Mouse (Mus musculus) adrenal gland, postnatal 10 days (tissue): ENCODE measurements at regions not wholly inside any gene's neighbourhood (a gene's known extent, or its start where the extent isn't known, plus 50 kb on each side); places are given as distances from the start of the nearest gene placed in this dataset.

Experiments
- DNase-seq: peaks from one replicate; pipeline ENCODE4 v3.0.0; 2021; ENCODE audit warnings: mixed read lengths

DNA sequence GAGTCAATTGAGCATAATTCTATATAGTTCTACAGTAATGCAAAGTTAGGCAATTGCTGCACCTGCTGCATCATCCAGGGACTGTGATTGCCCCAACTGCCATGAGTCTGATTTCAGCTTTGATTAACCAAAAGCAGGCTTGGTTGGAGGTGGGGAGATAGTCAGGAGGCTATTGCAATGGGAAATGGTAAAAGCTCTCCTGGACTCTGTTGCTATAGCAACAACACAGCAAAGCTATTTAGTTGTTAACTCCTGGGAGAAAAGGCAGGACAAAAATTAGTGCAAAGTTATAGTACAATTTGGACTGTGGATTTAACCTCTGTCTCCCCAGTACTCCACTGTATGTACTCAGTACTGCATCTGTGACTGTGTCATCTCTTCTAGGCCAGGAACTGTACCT is 51.7 kb upstream of the Rasgrf1 start:
- DNase-seq: no peak

DNA sequence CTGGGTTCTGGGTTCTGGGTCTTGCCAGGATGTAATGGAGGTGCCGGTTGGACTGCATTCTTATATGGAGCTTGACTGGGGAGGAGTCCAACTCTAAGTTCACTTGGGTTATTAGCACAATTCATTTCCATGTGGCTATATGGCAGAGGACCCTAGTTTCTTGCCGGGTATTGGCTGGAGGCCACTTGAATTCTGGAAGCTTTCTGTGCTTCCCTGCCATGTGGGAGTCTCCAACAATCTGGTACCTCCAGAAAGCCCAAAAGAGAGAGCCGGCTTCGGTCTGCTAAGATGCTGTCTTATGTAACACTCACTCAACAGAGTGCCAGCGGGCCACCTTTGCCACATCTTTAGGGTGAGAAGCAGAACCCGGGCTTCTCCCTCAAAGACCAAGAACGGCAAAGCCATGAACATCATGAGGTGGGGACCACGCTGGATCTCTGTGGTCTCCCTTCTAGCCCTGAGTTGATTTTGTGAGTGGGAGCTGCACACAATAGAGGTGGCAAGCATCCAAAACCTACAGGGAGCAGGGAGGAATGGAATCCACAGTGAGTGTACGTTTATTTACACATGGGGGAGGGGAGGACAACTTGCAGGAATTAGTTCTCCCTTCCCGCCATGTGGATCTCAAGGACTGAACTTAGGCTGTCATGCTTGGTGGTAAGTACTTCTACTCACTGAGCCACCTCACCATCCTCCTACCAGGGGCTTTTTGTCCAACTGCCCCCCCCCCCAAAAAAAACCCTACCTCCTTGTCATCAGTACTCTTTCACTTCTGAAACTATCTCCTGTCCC is 59.0 kb upstream of the Rasgrf1 start:
- no peak for DNase-seq

DNA sequence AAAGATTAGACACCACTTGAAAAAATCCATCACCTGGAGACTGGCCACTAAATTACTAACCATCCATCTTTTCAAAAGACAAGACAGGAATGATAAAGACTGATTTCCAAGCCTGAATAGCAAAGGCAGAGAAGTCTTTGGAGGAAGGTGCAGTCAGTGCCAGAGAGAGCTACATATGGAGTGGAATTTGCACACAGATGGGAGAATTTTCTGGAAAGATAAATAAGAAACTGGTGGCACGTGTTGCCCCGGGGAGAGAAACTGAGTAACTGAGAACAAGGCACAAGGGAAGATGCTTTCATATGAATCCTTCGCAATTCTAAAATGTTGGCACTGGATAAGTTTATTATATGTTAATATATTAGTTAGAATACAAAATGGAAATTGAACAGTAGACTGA is 59.8 kb upstream of the Rasgrf1 start:
- DNase-seq: no peak

DNA sequence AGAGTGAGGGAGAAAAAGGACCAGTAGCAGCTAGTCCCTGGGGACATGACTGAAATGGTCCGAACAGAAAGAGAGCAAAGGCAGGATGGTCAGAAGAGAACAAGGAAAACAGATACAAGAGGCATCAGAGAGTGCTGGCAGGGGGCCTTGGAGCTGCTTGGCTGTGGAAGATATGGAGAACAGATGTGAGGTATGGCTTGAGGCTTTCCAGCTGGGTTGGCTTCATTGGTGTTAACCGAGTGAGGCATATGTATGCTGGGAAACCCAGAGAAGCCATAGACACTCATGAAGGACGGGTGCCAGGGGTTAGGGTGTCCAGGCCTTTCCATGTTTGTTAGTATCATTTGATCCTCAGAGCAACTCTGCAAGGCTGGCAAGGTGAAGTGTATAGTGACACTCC is 61.1 kb upstream of the Rasgrf1 start:
- no peak for DNase-seq

DNA sequence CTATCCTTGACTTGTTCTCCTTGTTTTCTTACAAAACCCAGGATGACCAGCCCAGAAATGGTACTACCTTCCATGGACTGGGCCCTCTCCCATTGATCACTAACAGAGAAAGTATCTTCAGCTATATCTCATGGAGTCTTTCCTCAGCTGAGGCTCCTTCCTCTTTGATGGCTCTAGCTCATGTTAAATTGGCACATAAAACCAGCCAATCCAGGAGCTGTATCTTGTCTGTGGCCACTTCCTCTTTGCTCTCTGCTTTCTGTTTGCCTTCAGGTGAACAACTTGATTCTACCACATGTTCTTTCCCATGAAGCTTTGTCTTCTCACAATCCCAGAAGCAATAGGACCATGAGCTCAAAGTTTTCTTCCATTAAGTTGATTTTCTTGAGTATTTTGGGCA is 62.7 kb upstream of the Rasgrf1 start:
- DNase-seq: no peak

DNA sequence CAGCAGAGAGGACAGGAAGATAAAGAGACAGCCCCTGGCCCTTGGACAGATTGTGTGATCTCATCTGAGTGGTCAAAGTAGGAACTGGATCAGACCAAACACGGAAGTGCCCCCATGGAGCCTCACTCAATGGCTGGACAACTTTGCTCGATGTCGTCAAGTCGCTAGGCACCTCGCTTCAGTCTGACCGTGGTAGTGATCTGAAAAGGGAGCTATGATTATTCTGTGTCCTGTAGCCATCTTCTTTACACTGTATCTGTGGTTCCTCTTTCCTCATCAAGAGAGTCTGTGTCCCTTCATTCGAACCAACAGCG is 67.0 kb upstream of the Rasgrf1 start:
- DNase-seq: no peak

DNA sequence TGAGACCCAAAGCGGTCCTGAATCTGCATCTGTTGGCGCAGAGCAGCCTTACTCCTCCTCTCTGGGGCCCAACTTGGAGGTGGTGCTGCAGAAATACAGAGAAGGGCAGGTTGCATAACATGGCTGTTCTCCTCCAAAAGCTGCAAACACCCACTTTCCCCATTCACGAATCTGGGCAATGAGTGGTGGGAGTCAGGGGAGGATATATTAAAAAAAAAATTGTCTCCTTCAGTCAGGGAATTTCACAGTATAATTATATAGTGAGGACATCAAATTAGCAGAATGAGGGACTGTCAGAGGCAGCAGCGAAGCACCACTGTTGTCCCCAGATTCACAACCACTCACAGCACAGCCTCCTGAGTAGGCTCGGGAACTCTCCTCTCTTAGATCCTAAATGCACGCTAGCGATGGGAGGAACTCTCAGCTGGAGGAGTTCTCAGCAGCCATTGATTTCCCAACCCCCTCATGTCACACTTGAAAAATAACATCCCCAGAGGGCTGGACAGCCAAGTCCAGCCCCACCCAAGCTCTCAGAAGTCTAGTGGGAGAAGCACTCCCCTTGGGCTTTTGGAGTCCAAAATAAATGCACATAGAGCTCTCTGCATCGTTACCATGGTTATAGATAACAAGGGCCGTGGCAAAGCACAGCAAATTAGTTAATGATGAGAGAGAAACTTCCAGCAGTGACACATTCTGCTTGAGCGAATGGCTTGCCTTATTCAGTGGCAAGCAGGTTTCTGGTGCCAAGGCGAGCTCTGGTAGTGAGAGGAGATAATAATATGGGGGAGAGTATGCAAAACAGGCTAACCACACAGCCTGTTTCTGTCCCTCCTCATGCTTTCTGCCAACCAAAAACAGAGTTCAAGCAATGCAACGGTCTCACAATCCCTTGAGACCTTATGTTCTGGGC is 67.6 kb upstream of the Rasgrf1 start:
- DNase-seq: peak; percentile 18

DNA sequence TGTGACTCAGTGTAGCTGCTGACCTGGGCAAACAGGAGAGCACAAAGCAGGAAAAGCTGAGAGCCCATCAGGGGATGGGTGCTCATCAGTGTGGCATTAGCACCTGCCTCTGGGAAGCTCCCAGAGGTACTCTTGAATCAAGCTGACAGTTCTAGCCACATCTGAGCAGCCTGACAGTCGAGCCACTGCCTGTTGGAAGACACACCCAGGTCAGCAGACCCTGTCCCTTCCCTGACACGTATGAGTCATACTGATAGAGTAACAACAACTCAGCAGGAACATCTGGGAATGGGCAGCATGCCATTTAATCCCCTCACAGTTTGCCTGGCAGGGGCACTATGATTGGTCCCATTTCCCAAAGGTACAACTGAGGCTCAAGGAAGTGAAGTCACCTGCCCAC is 68.3 kb upstream of the Rasgrf1 start:
- no peak for DNase-seq

DNA sequence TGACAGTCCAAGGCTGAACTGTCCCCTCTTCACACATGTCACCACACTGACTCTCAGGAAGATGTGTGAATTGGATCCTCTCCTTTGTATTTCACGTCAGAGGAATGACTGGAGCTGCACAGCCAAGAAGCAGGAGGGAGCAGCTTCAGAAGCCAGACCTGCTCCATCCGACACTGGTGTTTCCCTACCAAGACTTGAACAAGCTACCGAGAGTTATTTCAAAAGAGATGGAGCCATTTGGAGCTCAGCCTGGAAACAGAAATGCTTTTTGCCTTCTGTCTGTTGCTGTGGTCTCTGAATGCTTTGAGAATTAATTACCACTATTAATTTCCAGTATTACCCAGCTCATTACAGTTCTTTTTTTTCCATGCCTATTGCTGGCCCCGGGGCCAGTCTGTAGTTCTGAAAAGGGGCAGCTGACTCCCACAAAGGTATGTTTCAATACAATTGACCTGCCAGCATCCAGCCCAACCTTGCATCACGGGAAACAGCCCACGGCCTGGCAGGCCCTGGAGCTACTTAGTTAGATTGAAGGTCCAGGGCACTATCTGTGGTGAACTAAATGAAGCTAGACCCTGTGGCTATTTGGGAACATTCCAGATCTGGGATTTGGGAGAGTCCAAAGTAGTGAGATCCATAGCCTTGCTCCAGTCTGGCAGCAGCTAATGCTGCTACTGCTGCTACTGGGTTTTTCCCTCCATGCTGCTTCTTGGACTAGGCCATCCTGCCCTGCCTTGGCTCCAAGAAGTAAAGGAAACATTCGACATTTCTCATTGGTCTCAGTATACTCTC is 73.1 kb upstream of the Rasgrf1 start:
- DNase-seq: no peak

DNA sequence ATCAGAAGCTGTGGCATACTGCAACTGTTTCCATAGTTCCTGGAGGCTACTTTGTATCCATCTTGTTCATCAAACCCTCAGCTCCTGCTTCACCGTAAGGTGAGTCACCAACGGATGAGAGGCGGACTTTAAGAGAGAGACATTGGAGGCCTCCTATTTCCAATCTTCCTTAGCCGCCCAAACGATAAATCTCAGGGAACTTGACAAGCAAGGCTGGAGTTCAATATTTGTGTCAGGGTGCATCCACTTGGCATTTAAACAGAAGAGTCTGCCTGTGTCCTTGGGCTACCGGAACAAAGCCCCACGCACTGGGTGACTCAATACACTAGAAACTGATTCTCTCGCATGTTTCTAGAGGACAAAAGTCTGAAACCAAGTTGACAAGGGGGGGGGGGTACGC is 76.1 kb upstream of the Rasgrf1 start:
- DNase-seq: peak; percentile 68

DNA sequence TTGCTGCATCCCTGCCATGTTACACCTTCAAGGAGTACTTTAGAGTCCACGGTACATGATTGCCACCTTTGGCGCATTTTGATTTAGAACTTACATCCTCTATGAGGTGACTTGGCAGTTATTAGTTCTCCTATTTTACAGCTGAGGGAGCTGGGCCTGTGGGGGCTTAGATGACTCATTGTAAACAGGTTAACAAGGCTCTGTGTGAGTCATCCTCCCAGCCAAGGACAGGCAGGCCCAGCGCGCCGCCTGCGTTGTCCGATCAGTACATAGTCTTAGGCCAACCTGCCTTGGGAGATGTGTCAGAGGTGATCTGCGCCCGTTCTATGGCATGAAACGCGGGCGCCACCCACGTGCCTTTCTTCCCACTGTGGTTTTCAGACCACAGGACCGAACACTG is 77.9 kb upstream of the Rasgrf1 start:
- peak; percentile 67 for DNase-seq

DNA sequence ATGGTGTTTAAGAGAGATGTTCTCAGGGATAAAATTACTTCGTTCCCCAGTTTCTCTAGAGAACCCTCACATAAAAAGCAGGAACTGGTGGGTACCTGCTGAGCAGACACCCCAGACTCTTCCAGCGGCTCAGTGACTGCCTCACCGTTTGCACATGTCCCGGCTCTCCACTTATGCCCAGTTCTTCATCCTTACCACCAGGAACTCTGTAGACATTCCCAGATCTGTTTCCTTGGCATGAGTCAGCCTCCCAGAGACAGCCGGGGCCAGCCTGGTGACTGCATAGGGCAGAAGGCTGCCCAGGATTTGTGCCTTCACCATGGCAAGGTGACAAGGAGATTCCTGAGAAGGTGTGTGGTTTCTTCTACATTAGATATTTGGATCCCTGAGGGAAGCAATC is 81.6 kb upstream of the Rasgrf1 start:
- no peak for DNase-seq

DNA sequence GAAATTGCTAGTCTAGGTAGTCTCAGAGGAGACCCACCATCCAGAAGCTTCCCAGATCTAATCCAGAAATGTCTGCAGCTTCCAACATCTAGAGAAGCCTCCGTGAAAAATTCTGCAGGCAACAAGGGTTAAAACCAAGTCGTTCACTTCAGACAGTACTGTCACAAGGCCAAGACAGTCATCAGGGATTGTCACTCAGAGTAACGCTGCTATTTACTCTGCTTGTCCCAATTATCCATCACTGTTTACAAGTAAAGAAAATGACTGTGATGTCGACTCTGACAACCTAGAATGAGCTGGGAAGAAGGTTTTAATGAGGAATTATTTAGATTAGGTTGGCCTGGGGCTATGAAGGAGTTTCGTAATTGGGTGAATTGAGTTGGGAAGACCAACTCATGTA is 82.1 kb upstream of the Rasgrf1 start:
- DNase-seq: no peak

DNA sequence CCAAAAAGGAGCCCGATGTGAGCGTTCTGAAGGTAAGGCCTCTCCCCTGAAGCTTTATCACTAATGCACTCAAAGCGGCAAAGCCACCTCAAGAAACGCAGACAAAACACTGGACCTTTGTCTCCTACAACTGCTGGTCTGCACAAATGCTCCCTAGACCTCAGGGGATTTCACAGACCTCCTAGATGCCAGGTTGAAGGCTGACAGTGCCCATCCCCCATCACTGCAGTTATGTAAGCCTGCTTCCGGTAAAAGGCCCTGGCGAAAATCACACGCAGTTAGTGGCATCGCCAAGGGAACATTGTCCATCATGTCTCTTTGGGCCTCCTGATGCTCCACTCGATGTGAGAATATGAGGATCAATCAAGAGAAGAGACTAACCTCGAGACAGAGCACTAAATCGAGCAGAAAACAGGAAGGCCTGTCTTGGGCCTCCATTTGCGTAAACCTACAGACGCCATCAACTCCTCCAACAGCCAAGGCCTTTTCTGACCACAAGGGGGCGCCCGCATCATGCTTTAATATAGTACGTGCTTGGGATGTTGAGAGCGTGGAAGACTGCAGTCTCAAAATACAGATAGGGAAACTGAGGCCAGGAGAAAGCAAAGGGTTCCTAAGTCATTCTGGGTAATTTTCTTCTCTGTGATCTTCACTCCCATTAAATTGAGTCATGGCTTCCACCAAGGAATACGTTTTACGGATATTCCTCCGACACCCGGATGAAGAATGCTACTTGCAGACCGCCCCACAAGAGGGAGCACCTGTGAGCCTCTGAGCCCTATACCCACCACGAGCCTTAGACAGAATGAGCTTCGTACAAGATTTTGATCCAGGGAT is 82.8 kb upstream of the Rasgrf1 start:
- DNase-seq: peak; percentile 94

DNA sequence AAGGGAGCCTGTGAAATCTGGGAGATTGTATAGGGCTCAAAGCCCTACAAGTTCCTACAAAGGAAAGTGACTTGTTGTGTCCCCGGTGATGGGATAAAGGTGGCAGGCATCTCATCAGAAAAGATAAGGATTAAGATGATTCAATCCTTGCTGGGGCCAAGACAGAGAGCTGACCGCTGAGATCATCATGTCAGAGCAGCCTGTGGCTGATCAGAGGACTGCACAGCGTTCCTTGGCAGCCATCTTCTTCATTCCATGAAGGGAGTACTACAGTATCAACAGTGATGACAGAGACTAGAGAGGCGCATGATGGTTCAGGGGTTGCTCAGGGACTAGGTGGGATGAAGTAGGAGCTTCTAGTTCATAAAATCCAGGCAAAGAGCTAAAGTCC is 83.6 kb upstream of the Ankrd34c start:
- DNase-seq: no peak

DNA sequence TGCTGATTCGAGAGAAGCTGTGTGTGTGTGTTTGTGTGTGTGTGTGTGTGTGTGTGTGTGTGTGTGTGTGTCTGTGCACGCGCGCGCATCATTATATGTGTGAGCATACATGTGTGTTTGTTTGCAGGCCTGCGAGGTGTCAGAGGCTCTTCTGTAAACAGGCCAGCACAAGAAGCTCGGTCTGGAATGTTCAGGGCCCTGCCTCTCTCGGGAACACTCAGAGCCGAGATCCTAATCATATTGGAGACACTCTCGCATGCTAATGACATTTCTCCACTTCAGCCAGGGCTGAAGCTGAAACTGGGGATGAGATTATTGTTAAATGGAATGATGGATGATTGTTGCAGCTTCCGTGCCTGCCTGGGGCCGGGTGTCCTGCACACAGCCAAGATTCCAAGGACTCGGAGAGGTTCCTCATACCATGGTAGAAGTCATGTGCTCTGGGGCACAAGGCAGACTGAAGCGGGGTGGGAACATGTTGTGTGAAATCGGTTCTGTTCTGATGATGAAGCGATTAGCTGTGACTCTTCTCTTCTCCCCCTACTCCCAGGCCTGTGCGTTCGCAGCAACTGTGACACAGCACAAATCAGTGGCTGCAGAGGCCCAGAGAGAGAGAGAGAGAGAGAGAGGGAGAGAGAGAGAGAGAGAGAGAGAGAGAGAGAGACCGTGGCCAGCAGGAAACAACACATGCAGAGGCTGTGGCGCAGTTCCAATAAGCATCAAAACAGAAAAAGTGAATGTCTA is 83.0 kb upstream of the Ankrd34c start:
- DNase-seq: peak; percentile 37

DNA sequence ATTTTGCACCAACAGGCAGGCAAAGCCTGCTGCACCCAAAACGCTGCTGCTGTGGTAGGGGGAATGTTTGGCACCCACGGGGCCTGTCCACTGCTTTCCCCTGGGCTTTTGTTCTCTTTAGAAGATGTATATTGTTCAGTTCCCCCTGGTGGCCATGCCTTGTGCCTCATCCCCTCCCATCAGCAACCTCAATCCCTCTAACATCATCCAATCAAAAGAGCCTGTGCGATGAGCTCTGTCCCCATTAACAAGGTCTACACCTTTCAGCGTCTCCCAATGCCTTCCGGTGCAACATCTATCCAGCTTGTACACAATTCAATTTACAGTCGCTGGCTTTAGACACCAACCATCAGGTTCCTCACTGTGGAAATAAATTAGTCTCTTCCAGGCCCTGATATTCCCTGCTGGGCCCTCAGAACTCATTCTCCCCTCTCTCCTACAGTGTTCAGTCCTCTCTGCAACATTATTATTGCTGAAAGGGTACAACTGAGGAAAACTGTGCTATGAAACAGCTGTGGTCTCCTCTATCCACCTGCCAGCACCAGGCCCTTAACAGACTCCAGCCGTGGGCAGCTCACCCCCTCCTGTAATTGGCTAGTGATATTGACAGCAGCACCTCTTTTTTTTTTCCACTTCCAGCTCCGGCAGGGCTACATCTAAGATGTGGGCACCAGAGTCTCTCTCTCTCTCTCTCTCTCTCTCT is 75.5 kb upstream of the Ankrd34c start:
- DNase-seq: no peak

DNA sequence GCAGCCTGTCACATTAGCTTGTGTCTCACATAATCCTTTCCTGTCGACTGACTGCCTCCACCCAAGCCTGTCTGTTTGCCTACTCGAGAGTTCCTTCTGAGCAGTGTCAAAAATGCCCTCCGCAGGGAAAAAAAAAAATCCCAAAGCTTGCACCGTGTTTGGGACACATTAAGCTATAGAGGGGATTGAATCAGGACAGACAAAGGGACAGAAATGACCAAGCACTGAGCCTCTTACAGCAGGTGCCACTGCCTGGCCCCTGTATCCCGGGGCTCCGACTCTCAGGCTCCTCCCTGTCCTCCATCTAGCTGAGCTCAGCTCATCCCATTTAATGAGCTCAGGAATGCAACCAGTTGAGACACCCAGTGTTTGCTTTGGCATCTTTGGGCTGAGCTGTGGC is 69.1 kb upstream of the Ankrd34c start:
- DNase-seq: no peak

DNA sequence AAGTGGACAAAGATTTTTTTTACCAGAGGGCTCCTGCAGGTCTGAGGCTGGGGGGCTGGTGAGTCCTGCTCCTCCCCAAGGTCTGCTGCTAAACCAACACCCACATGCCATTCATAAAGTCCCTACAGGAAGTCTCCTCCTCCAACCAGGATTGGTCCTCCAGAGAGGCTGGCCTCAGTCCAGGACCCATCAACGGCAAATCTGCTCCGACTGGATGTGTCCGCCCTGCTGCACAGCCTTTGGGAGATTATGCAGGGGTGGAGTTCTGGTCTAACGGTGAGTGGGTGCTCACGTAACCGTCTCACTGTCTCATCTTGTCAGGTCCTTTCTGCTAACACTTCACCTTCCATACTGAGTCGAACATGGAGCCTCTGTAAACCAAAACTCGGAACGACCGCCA is 64.4 kb upstream of the Ankrd34c start:
- no peak for DNase-seq

DNA sequence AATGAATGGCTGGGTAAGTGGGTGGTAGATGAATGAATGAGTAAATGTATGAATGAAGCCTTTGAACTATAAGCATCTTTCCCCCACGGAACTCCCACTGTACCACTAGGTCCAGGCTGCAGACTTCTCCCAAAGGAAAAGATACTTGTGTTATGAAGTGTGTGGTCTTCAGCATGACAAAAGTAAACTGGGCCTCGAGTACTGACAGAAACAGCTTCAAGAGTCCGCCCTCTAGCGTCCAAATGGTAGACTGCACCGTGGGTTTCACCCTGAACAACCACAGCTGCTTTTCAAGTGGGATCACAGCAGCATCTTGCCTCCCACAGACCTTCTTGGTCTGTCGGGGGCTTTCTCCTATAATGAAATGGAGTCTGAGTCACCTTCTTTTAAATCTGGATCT is 54.7 kb upstream of the Ankrd34c start:
- DNase-seq: peak; percentile 78

DNA sequence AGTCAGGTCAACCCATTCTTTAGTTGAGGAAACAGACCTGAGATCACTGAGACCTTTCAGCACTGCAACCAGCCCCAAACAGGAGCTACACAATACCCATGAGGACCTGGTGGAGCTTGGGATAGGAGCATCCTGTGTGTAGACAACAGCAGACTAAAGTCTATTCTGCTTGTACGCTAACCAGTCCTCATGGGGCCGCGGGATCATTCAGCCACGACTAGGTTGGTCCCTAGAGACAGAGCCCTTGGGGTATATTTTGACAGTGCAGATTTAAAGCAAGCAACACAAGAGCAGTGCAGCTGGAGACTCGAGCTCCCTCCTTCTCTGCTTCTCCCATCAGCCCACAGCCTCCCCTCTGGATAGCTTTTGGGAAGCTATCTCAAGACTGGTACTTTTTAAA is 51.7 kb upstream of the Ankrd34c start:
- DNase-seq: no peak
